Mouse (Mus musculus) hindbrain, embryonic 15.5 days (tissue): ENCODE measurements around the gene Dsel. TPM values are rescaled to one million over a fixed set of nuclear protein-coding genes. Genes with fewer than 3 reads are reported as not detected.

Source experiments
- ATAC-seq: fragments of 200-750 bp; cut with Nextera tagmentation; 2 replicates; pipeline ENCODE4 v1.8.0; 2017; ENCODE audit warnings: low read depth, moderate number of reproducible peaks, moderate TSS enrichment; ENCODE audit not compliant: low FRiP score
- H3K27ac ChIP-seq: fragments of 300-500 bp; sonication (generic); replicated peaks from 2 replicates; pipeline ENCODE4 v1.5.1; 2015; ENCODE audit warnings: mild to moderate bottlenecking, inconsistent platforms
- H3K27me3 ChIP-seq: fragments of 300-500 bp; sonication (generic); 2 replicates; pipeline ENCODE4 v1.6.1; 2015; ENCODE audit warnings: control low read depth, inconsistent platforms
- H3K36me3 ChIP-seq: fragments of 300-500 bp; sonication (generic); 2 replicates; pipeline ENCODE4 v1.6.1; 2015; ENCODE audit warnings: control low read depth, inconsistent platforms
- H3K4me1 ChIP-seq: fragments of 300-500 bp; sonication (generic); replicated peaks from 2 replicates; pipeline ENCODE4 v1.6.1; 2015; ENCODE audit warnings: control low read depth, inconsistent platforms
- H3K4me2 ChIP-seq: fragments of 300-500 bp; sonication (generic); 2 replicates; pipeline ENCODE4 v1.6.1; 2015; ENCODE audit warnings: moderate library complexity, mild to moderate bottlenecking, inconsistent platforms
- H3K4me3 ChIP-seq: fragments of 300-500 bp; sonication (generic); 2 replicates; pipeline ENCODE4 v1.5.1; 2015; ENCODE audit warnings: mild to moderate bottlenecking, inconsistent platforms
- H3K9ac ChIP-seq: fragments of 300-500 bp; sonication (generic); 2 replicates; pipeline ENCODE4 v1.6.1; 2015; ENCODE audit warnings: inconsistent platforms
- H3K9me3 ChIP-seq: fragments of 300-500 bp; sonication (generic); 2 replicates; pipeline ENCODE4 v1.6.1; 2016; ENCODE audit warnings: control low read depth, inconsistent platforms
- WGBS: fragments of 180-500 bp; shearing (Covaris S2); methylation state at CpG from one replicate; pipeline ENCODE4 v1.1.7; 2015; 5-methylcytosine and 5-hydroxymethylcytosine counted together
- polyA plus RNA-seq: library from polyadenylated mRNA; unstranded; fragments of >200 nt; fragmentation: Nextera tagmentation; extraction: Ambion mirVana; gene quantifications from 2 replicates; pipeline ENCODE4 v1.2.1, GENCODE M21; 2015

The Dsel gene
- 10.0 and 10.1 TPM in 2 replicates for polyA plus RNA-seq

DNA sequence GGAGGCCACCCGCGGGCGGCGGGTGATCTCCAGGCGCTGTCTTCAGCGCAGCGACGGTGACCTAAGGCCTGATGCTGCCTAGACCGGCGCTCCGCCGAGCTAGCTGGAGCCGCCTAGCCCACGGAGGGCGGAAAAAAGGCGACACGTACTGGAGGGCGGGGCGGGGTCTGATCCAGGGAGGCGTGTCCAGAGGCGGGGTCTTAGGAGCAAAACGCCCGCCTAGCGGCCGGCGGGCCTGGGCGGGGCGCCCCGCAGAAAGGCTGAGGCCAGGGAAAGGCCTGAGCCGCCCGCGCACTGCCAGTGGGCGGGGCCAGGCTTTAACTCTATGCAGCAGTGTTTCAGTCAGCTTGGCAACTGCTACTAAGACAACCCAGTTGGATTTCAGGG, at the start of gene Dsel:
Dsel (minus strand) TSS at position 140 of the 387 bp plus-strand sequence.
- Histone ChIP-seq H3K4me1 (peaks cover 20% of the 10 kb centered on the region; the same call in 1 of the 2 replicates), H3K4me3 (peak within 1 kb of the TSS; percentile 91), H3K36me3 (0 out of 2 replicates have a peak, but pooled peaks cover 5% of the 10 kb centered on the region), H3K9me3 (no peaks in the 10 kb centered on the region), H3K27me3 (no peaks in the 10 kb centered on the region), H3K27ac (peak within 1 kb of the TSS; percentile 94), H3K9ac (peak within 1 kb of the TSS; percentile 83), H3K4me2 (peak within 1 kb of the TSS; percentile 74)
- ATAC-seq, result peak; percentile 99
- 1% methylated on average over 32 of the region's 33 CpGs for WGBS

GRCm38 (mm10) chr1:111911424-111911823, 46.7 kb upstream of the Dsel start:
- H3K9me3 ChIP-seq, result no peaks in the 10 kb centered on the region
- no peaks in the 10 kb centered on the region for H3K4me1 ChIP-seq
- WGBS, result 18% methylated on average over 1 of the region's 1 CpGs
- H3K9ac ChIP-seq, result no peak overlapping the region
- no peak overlapping the region for H3K4me2 ChIP-seq
- no peak overlapping the region for H3K4me3 ChIP-seq
- no peaks in the 10 kb centered on the region for H3K36me3 ChIP-seq
- H3K27ac ChIP-seq, result no peak overlapping the region
- no peaks in the 10 kb centered on the region for H3K27me3 ChIP-seq
- ATAC-seq, result no peak

DNA sequence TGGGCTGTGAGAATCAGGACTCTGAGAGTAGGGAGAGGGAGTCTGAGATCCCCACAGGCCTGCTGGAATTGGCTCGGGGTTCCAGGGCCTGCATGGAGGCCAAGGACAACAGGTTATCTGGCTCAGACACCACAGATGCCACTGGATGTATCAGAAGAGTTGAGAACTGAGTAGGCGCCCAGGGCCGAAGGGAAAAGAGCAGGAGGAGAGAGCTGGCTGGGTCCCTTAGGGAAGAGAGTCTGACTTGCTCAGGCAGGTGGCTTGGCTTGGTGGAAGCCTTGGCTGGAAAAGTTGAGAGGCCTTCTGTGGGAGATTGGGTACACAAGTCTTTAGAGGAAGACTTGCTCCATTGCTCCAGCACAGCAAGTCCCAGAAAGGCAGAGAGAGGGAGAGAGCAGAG, 18.6 kb upstream of the Dsel start:
- Histone ChIP-seq H3K36me3 (no peaks in the 10 kb centered on the region), H3K4me2 (no peak overlapping the region), H3K9ac (no peak overlapping the region), H3K27ac (no peak overlapping the region), H3K9me3 (no peaks in the 10 kb centered on the region), H3K4me1 (no peaks in the 10 kb centered on the region), H3K4me3 (no peak overlapping the region), H3K27me3 (no peaks in the 10 kb centered on the region)
- 94% methylated on average over 3 of the region's 3 CpGs for WGBS
- ATAC-seq, result no peak

- ATAC-seq, result no peak
- Histone ChIP-seq H3K4me3 (no peak overlapping the region), H3K4me1 (no peaks in the 10 kb centered on the region), H3K9ac (no peak overlapping the region), H3K27me3 (no peaks in the 10 kb centered on the region), H3K9me3 (no peaks in the 10 kb centered on the region), H3K4me2 (no peak overlapping the region), H3K36me3 (no peaks in the 10 kb centered on the region), H3K27ac (no peak overlapping the region)
Observed at GRCm38 (mm10) chr1:111875784-111876183, 11.1 kb upstream of the Dsel start.

GRCm38 (mm10) chr1:111873196-111873595, 8.5 kb upstream of the Dsel start:
- H3K36me3 ChIP-seq, result no peaks in the 10 kb centered on the region
- no peak overlapping the region for H3K4me3 ChIP-seq
- no peak for ATAC-seq
- no peaks in the 10 kb centered on the region for H3K4me1 ChIP-seq
- H3K9ac ChIP-seq, result no peak overlapping the region
- no peak overlapping the region for H3K4me2 ChIP-seq
- H3K27me3 ChIP-seq, result no peaks in the 10 kb centered on the region
- no peak overlapping the region for H3K27ac ChIP-seq
- H3K9me3 ChIP-seq, result no peaks in the 10 kb centered on the region

- no peak for ATAC-seq
- Histone ChIP-seq H3K4me1 (peaks cover 20% of the 10 kb centered on the region; the same call in 1 of the 2 replicates), H3K36me3 (no peaks in the 10 kb centered on the region), H3K27ac (peak overlapping the region; percentile 94; the same call in 1 of the 2 replicates), H3K4me2 (peak overlapping the region; percentile 74), H3K9me3 (no peaks in the 10 kb centered on the region), H3K4me3 (peak overlapping the region; percentile 91), H3K9ac (no peak overlapping the region), H3K27me3 (no peaks in the 10 kb centered on the region)
- 68% methylated on average over 2 of the region's 2 CpGs for WGBS
Observed at GRCm38 (mm10) chr1:111865467-111865866, 749 bp upstream of the Dsel start.

DNA sequence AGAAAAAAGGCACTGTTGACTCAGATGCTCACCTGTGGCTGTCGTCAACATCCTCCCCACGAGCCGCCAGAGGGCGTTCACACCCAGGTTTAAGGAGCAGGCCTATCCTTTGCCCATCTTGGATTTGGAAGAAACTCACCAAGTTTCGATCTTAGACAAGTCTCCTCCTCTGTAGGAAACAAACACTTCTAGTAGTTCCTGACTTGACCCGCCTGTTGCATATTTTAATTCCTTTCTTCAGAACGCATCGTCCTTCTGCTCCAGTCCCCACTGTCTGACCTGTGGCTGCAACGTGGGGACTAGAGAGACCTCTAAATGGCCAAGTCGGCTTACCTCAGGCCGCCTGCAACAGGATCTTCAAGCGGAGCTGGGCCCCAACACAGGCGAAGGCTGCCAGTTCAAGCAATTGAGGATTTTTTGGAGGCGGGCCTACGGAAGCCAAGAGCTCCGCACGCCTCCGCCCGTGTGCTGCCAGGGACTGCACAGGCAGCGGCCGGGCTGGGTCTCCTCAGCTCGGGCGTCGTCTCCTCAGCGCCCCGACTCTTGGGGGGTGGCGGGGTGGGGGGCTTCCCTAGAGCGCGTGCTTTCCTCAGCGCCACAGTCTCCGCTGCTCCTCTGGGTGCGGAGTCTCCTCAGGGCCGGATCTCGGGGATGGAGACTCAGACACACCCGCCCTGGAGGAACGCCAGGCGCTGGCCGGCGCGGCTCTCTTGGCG, 497 bp downstream of the Dsel start:
- WGBS, result under 1% methylated on average over 41 of the region's 41 CpGs
- peak overlapping the region; percentile 91 for H3K4me3 ChIP-seq
- peak overlapping the region; percentile 74 for H3K4me2 ChIP-seq
- peak overlapping the region; percentile 83 for H3K9ac ChIP-seq
- no peaks in the 10 kb centered on the region for H3K9me3 ChIP-seq
- H3K27me3 ChIP-seq, result no peaks in the 10 kb centered on the region
- H3K36me3 ChIP-seq, result 0 out of 2 replicates have a peak, but pooled peaks cover 7% of the 10 kb centered on the region
- H3K27ac ChIP-seq, result peak overlapping the region; percentile 94
- peak; percentile 92 for ATAC-seq
- peaks cover 20% of the 10 kb centered on the region; the same call in 1 of the 2 replicates for H3K4me1 ChIP-seq

DNA sequence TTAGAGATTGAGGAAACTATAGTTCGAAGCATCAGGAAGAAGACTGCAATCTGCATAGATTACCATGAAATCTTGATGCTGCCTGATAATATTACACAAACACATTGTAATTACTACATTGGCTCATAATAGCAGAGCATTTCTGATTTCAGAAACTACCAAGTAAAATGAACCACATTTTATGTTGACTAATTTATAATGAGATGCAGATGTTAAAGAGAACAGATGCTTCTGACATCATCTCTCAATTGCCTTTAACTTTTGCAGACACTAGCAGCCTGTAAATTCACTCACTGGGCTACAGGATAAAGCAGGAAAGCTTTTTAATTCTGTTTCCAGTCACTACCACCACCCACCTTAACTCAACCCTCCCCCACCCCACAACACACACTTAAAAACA, 6.9 kb downstream of the Dsel start:
- no peak overlapping the region for H3K9ac ChIP-seq
- no peak overlapping the region for H3K27ac ChIP-seq
- no peaks in the 10 kb centered on the region for H3K9me3 ChIP-seq
- H3K36me3 ChIP-seq, result 0 out of 2 replicates have a peak, but pooled peaks cover 7% of the 10 kb centered on the region
- no peak for ATAC-seq
- H3K27me3 ChIP-seq, result no peaks in the 10 kb centered on the region
- 83% methylated on average over 1 of the region's 1 CpGs for WGBS
- H3K4me2 ChIP-seq, result no peak overlapping the region
- peaks cover 11% of the 10 kb centered on the region; the same call in 1 of the 2 replicates for H3K4me1 ChIP-seq
- no peak overlapping the region for H3K4me3 ChIP-seq

DNA sequence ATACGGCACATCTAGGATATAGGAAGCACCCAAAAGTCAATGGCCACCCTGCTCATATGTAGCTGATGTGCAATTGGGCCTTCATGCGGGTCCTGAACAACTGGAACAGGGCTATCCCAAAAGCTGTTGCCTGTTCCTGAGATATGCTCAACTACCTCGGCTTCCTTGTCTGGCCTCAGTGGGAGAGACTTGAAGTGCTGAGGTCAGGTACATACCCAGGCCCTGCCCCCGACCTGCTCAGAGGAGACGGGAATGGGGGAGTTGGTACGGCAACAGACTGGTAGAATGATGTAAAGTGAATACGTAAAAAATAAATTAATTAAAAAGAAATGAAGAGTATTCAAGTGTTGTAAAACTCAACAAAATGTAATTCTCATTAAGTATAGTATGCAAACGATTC, 12.3 kb downstream of the Dsel start:
- WGBS, result 92% methylated on average over 8 of the region's 8 CpGs
- Histone ChIP-seq H3K9ac (no peak overlapping the region), H3K9me3 (no peaks in the 10 kb centered on the region), H3K27ac (no peak overlapping the region), H3K27me3 (no peaks in the 10 kb centered on the region), H3K36me3 (no peaks in the 10 kb centered on the region), H3K4me1 (no peaks in the 10 kb centered on the region), H3K4me2 (no peak overlapping the region), H3K4me3 (no peak overlapping the region)
- ATAC-seq, result no peak

- ATAC-seq, result no peak
- Histone ChIP-seq H3K9ac (no peak overlapping the region), H3K9me3 (no peaks in the 10 kb centered on the region), H3K4me2 (no peak overlapping the region), H3K4me1 (no peaks in the 10 kb centered on the region), H3K27ac (no peak overlapping the region), H3K4me3 (no peak overlapping the region), H3K36me3 (no peaks in the 10 kb centered on the region), H3K27me3 (no peaks in the 10 kb centered on the region)
- whole genome bisulfite sequencing, result 68% methylated on average over 2 of the region's 2 CpGs
Observed at GRCm38 (mm10) chr1:111833583-111834225, 31.0 kb downstream of the Dsel start.
